Mouse (Mus musculus): Measurements from ENCODE around the gene Aldob. TPM values are rescaled to one million over a fixed set of nuclear protein-coding genes. Genes with fewer than 3 reads are reported as not detected.

Gene Aldob
- 1.00 and 2.8 TPM in 2 replicates for polyA plus RNA-seq (2012; rRNA removed)

DNA sequence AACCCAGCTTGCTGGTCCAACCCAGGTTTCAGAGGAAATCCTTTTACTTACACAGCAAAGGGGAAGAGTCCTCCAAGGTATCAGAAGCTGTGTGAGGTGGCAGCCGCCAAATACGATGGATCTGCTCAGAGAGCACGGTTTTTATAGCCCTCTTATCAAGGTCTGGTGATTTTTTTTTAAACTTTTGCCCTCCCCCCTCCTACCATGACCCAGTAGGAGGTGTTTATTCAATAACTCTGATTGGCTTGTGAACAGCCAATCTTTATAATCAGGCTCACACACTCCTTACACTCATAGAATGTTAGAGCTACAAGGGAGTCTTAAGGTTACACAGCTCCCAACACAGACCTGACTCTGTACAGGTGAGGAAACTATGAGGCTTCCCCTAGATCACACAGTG is at the start of gene Aldob:
Gene Aldob (minus strand): TSS at position 164 of the 400 bp plus-strand sequence.

GRCm38 (mm10) chr4:49597183-49598100 is 48.1 kb upstream of the Aldob start, which contains the start of gene Tmem246:
TSS of gene Tmem246 (minus strand) at chr4:49597876.

DNA sequence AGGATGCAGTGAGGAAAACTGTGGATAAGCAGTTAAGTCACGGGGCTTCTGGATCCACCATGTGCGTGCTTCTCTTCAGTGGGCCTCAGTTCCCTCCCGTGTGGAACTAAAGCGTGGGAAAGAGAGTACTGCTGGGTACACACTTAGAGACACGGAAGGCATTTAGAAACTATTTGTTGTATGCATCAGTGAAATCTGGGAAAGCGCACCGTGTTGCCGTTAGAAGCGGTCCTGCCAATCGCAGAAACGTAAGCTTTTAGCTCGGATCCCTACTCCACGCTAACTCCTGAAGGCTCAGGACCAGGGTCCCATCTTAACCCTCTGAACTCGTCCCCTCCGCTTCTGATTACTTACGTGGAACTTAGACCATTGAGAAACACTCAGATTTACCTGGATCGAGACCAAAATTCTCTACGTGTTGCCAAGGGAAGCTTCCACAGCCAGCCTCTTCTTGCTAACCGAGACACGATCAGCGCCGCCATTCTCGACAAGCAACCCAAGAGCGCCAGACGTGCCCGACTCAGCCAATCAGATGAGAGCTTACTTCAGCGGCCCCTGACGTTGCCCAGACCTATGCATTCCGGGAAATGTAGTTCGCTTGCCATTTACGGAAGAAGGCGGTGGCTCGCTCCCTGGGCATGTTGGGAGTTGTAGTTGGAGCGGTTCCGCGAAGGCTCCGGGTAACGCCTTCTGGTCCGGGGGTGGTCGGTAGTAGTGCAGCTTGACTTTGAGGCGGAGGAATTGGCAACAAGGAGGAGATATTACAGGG is 28.6 kb downstream of the Aldob start, which contains the start of the genes Mrpl50 and Zfp189:
Gene Mrpl50 (minus strand): TSS at position 522 of the 769 bp plus-strand sequence.
Gene Zfp189 (plus strand): TSS at position 605 of the 769 bp plus-strand sequence.

DNA sequence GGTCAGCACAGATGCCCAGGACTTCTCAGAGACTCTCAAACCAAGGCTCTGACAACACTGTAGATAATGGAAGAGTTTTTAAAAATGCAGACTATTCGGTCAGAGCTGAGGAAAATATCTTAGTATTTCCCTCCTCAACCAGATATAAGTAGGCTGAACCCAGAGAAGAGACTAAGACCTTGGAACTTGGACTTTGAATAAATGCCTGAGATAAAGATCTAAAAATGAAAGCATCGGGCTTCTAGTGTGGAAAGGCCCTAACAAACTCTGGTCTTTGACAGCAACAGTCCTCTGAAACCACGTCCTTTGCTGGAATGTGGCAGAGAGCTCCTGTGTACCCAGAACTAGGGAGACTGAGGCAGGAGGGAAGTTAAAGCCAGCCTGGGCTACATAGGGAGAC is 43.0 kb downstream of the Aldob start, which contains the start of gene Baat:
Gene Baat (minus strand): TSS at position 172 of the 400 bp plus-strand sequence.

Other genes starting within 250 kb of the Aldob start
- gene Acnat2, start 141.4 kb downstream of the Aldob start, polyA plus RNA-seq (2012; rRNA removed) = 0.09 TPM in 1 of 2 replicates, not detected in the other
- not detected in 2 replicates for gene Acnat1, start 75.6 kb downstream of the Aldob start, polyA plus RNA-seq (2012; rRNA removed)
- 0.07 TPM in 1 of 2 replicates, not detected in the other for gene Baat, start 43.0 kb downstream of the Aldob start, polyA plus RNA-seq (2012; rRNA removed)
- 1.3 and 1.5 TPM in 2 replicates for gene Mrpl50, start 28.5 kb downstream of the Aldob start, polyA plus RNA-seq (2012; rRNA removed)
- 1.1 and 1.3 TPM in 2 replicates for gene Zfp189, start 28.4 kb downstream of the Aldob start, polyA plus RNA-seq (2012; rRNA removed)
- gene Tmem246, start 48.3 kb upstream of the Aldob start, polyA plus RNA-seq (2012; rRNA removed) = 21.6 and 24.4 TPM in 2 replicates
- 18.7 and 21.6 TPM in 2 replicates for gene Rnf20, start 82.5 kb upstream of the Aldob start, polyA plus RNA-seq (2012; rRNA removed)
- gene Ppp3r2, start 132.5 kb upstream of the Aldob start, polyA plus RNA-seq (2012; rRNA removed) = not detected in 2 replicates